Mouse (Mus musculus): ENCODE measurements around the gene Rps5. TPM values are rescaled to one million over a fixed set of nuclear protein-coding genes. Genes with fewer than 3 reads are reported as not detected.
"Not testable (repeated sequence)": the region's sequence is repeated elsewhere in the genome, so short reads cannot be mapped to it uniquely, and the experiment has no call there.

Gene Rps5
- polyA plus RNA-seq, 1 experiment from 2014 or later = 884 TPM

GRCm38 (mm10) chr7:12927693-12928589 is 5.9 kb downstream of the Rps5 start:
- H3K9ac ChIP-seq (replicated peaks) = peak overlapping the region; percentile 57
- 2% methylated on average over 65 of the region's 65 CpGs for WGBS
- H3K9me3 ChIP-seq = no peaks in the 10 kb centered on the region
- H3K27me3 ChIP-seq = peaks cover 53% of the 10 kb centered on the region
- H3K4me3 ChIP-seq (replicated peaks) = peak overlapping the region; percentile 38
- no peak overlapping the region for H3K27ac ChIP-seq
- peaks cover 42% of the 10 kb centered on the region for H3K36me3 ChIP-seq
- H3K4me1 ChIP-seq (replicated peaks) = peaks cover 23% of the 10 kb centered on the region
- peak overlapping the region; percentile 64 for H3K4me2 ChIP-seq
- peak; percentile 5; the same call in 1 of the 2 replicates for ATAC-seq (ENCODE audit: insufficient number of reproducible peaks, insufficient read depth, low FRiP score, low TSS enrichment, low read depth)

GRCm38 (mm10) chr7:12933615-12934140 is 11.6 kb downstream of the Rps5 start:
- Histone ChIP-seq H3K9ac (replicated peaks) (no peak overlapping the region), H3K27ac (no peak overlapping the region), H3K27me3 (peaks cover 14% of the 10 kb centered on the region), H3K4me3 (replicated peaks) (no peak overlapping the region), H3K4me2 (no peak overlapping the region), H3K36me3 (no peaks in the 10 kb centered on the region), H3K4me1 (replicated peaks) (no peaks in the 10 kb centered on the region), H3K9me3 (peaks cover 2% of the 10 kb centered on the region; the same call in 1 of the 2 replicates)
- 76% methylated on average over 4 of the region's 4 CpGs for WGBS
- ATAC-seq (ENCODE audit: insufficient number of reproducible peaks, insufficient read depth, low FRiP score, low TSS enrichment, low read depth) = no peak

GRCm38 (mm10) chr7:12934808-12935207 is 12.7 kb downstream of the Rps5 start:
- Histone ChIP-seq H3K9me3 (peaks cover 2% of the 10 kb centered on the region; the same call in 1 of the 2 replicates), H3K4me2 (no peak overlapping the region), H3K27ac (no peak overlapping the region), H3K9ac (replicated peaks) (no peak overlapping the region), H3K36me3 (no peaks in the 10 kb centered on the region), H3K27me3 (0 out of 2 replicates have a peak, but pooled peaks cover 3% of the 10 kb centered on the region), H3K4me1 (replicated peaks) (no peaks in the 10 kb centered on the region), H3K4me3 (replicated peaks) (no peak overlapping the region)
- no peak for ATAC-seq (ENCODE audit: insufficient number of reproducible peaks, insufficient read depth, low FRiP score, low TSS enrichment, low read depth)
- 83% methylated on average over 3 of the region's 3 CpGs for WGBS

GRCm38 (mm10) chr7:12937254-12937803 is 15.2 kb downstream of the Rps5 start:
- H3K27me3 ChIP-seq; H3K9me3 ChIP-seq; H3K4me2 ChIP-seq; H3K36me3 ChIP-seq; H3K4me3 ChIP-seq (replicated peaks); H3K27ac ChIP-seq; H3K9ac ChIP-seq (replicated peaks); ATAC-seq (ENCODE audit: insufficient number of reproducible peaks, insufficient read depth, low FRiP score, low TSS enrichment, low read depth); H3K4me1 ChIP-seq (replicated peaks): not testable (repeated sequence)
- WGBS = 90% methylated on average over 4 of the region's 4 CpGs

- Histone ChIP-seq H3K4me3 (replicated peaks) (no peak overlapping the region), H3K9me3 (peaks cover 2% of the 10 kb centered on the region; the same call in 1 of the 2 replicates), H3K4me1 (replicated peaks) (no peaks in the 10 kb centered on the region), H3K4me2 (no peak overlapping the region), H3K9ac (replicated peaks) (no peak overlapping the region), H3K27me3 (no peaks in the 10 kb centered on the region), H3K27ac (no peak overlapping the region), H3K36me3 (no peaks in the 10 kb centered on the region)
- ATAC-seq (ENCODE audit: insufficient number of reproducible peaks, insufficient read depth, low FRiP score, low TSS enrichment, low read depth) = no peak
- 81% methylated on average over 4 of the region's 4 CpGs for WGBS
These were observed 18.5 kb downstream of the Rps5 start for GRCm38 (mm10) chr7:12940599-12940998.

GRCm38 (mm10) chr7:12943488-12943887 is 21.4 kb downstream of the Rps5 start:
- no peaks in the 10 kb centered on the region for H3K36me3 ChIP-seq
- H3K9me3 ChIP-seq = no peaks in the 10 kb centered on the region
- no peak overlapping the region for H3K4me3 ChIP-seq (replicated peaks)
- H3K27ac ChIP-seq = no peak overlapping the region
- no peak for ATAC-seq (ENCODE audit: insufficient number of reproducible peaks, insufficient read depth, low FRiP score, low TSS enrichment, low read depth)
- H3K4me1 ChIP-seq (replicated peaks) = no peaks in the 10 kb centered on the region
- H3K27me3 ChIP-seq = no peaks in the 10 kb centered on the region
- no peak overlapping the region for H3K9ac ChIP-seq (replicated peaks)
- no peak overlapping the region for H3K4me2 ChIP-seq

- peak overlapping the region; percentile 93 for H3K27ac ChIP-seq
- peak; percentile 97 for ATAC-seq (ENCODE audit: insufficient number of reproducible peaks, insufficient read depth, low FRiP score, low TSS enrichment, low read depth)
- H3K36me3 ChIP-seq = no peaks in the 10 kb centered on the region
- peak overlapping the region; percentile 67 for H3K9ac ChIP-seq (replicated peaks)
- peaks cover 9% of the 10 kb centered on the region for H3K4me1 ChIP-seq (replicated peaks)
- H3K4me3 ChIP-seq (replicated peaks) = peak overlapping the region; percentile 46
- no peaks in the 10 kb centered on the region for H3K9me3 ChIP-seq
- WGBS = 8% methylated on average over 35 of the region's 35 CpGs
- no peaks in the 10 kb centered on the region for H3K27me3 ChIP-seq
- H3K4me2 ChIP-seq = peak overlapping the region; percentile 80
These were observed 27.2 kb downstream of the Rps5 start for GRCm38 (mm10) chr7:12949032-12949871.

GRCm38 (mm10) chr7:12949872-12950229 is 27.8 kb downstream of the Rps5 start:
- H3K27ac ChIP-seq = peak overlapping the region; percentile 86
- no peaks in the 10 kb centered on the region for H3K9me3 ChIP-seq
- peak overlapping the region; percentile 46 for H3K4me3 ChIP-seq (replicated peaks)
- 5% methylated on average over 16 of the region's 16 CpGs for WGBS
- H3K27me3 ChIP-seq = no peaks in the 10 kb centered on the region
- peak overlapping the region; percentile 56 for H3K9ac ChIP-seq (replicated peaks)
- peaks cover 9% of the 10 kb centered on the region for H3K4me1 ChIP-seq (replicated peaks)
- no peaks in the 10 kb centered on the region for H3K36me3 ChIP-seq
- H3K4me2 ChIP-seq = peak overlapping the region; percentile 80
- peak; percentile 18 for ATAC-seq (ENCODE audit: insufficient number of reproducible peaks, insufficient read depth, low FRiP score, low TSS enrichment, low read depth)

- Histone ChIP-seq H3K4me3 (replicated peaks) (no peak overlapping the region), H3K36me3 (no peaks in the 10 kb centered on the region), H3K27ac (no peak overlapping the region), H3K4me2 (no peak overlapping the region), H3K9ac (replicated peaks) (no peak overlapping the region), H3K4me1 (replicated peaks) (peaks cover 5% of the 10 kb centered on the region), H3K27me3 (no peaks in the 10 kb centered on the region), H3K9me3 (no peaks in the 10 kb centered on the region)
- ATAC-seq (ENCODE audit: insufficient number of reproducible peaks, insufficient read depth, low FRiP score, low TSS enrichment, low read depth) = no peak
- WGBS = 57% methylated on average over 3 of the region's 3 CpGs
These were observed 32.8 kb downstream of the Rps5 start for GRCm38 (mm10) chr7:12954896-12955295.

GRCm38 (mm10) chr7:12957511-12957910 is 35.4 kb downstream of the Rps5 start:
- Histone ChIP-seq H3K27ac (no peak overlapping the region), H3K9ac (replicated peaks) (no peak overlapping the region), H3K9me3 (no peaks in the 10 kb centered on the region), H3K27me3 (no peaks in the 10 kb centered on the region), H3K4me3 (replicated peaks) (no peak overlapping the region), H3K36me3 (no peaks in the 10 kb centered on the region), H3K4me1 (replicated peaks) (no peaks in the 10 kb centered on the region), H3K4me2 (no peak overlapping the region)
- 73% methylated on average over 5 of the region's 5 CpGs for WGBS
- ATAC-seq (ENCODE audit: insufficient number of reproducible peaks, insufficient read depth, low FRiP score, low TSS enrichment, low read depth) = no peak

- Histone ChIP-seq H3K9me3 (no peaks in the 10 kb centered on the region), H3K27me3 (no peaks in the 10 kb centered on the region), H3K4me3 (replicated peaks) (no peak overlapping the region), H3K36me3 (no peaks in the 10 kb centered on the region), H3K4me1 (replicated peaks) (no peaks in the 10 kb centered on the region), H3K9ac (replicated peaks) (no peak overlapping the region), H3K27ac (no peak overlapping the region), H3K4me2 (no peak overlapping the region)
- WGBS = 71% methylated on average over 4 of the region's 4 CpGs
- ATAC-seq (ENCODE audit: insufficient number of reproducible peaks, insufficient read depth, low FRiP score, low TSS enrichment, low read depth) = no peak
These were observed 36.9 kb downstream of the Rps5 start for GRCm38 (mm10) chr7:12958948-12959347.

Measured in limb, embryonic 12.5 days (tissue).